Mouse (Mus musculus) ES-Bruce4 (cell line): ENCODE data around the gene Heg1.

Source experiments
- CTCF ChIP-seq: IDR thresholded peaks from one replicate; pipeline ENCODE4 v1.8.1; 2011; ENCODE audit warnings: low read depth, low read length
- POLR2A ChIP-seq: IDR thresholded peaks from one replicate; pipeline ENCODE4 v1.8.1; 2011; ENCODE audit warnings: low read length; ENCODE audit not compliant: insufficient read depth

DNA sequence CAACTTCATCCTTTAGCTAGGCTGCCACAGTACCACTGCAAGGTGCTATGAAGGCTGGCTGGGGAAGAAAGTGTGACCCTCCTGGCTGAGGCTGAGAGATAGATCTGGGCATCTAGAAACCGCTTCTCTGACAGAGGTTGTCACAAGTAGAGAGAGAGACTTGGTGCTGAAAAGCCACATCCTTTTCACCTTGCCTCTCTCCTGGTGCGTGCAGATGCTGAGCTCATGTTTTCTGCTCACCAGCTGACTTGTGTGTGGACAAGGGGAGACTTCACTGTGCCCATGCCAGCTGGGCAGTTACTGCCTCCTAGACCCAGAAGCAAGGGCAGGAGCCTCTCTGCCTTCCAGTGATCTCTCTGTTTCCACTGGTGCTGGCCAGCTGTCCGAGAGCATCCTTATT is 3.6 kb downstream of the Heg1 start:
- TF ChIP-seq POLR2A (no peak), CTCF (no peak)
